Mouse (Mus musculus) C2C12 (cell line): Measurements from ENCODE around the gene Card9. TPM values are rescaled to one million over a fixed set of nuclear protein-coding genes. Genes with fewer than 3 reads are reported as not detected.

ENCODE experiments used
- H3K27me3 ChIP-seq: one replicate; pipeline ENCODE4 v1.6.1; 2011; ENCODE audit not compliant: control insufficient read depth, insufficient read depth, insufficient read length
- H3K36me3 ChIP-seq: one replicate; pipeline ENCODE4 v1.6.1; 2011; ENCODE audit not compliant: control insufficient read depth, insufficient read depth
- H3K4me3 ChIP-seq: one replicate; pipeline ENCODE4 v1.5.1; 2011; ENCODE audit warnings: mild to moderate bottlenecking, control low read depth; ENCODE audit not compliant: poor library complexity, insufficient read depth, severe bottlenecking
- H3K79me2 ChIP-seq: one replicate; pipeline ENCODE4 v1.6.1; 2011; ENCODE audit not compliant: control insufficient read depth, insufficient read depth
- H3K79me3 ChIP-seq: one replicate; pipeline ENCODE4 v1.6.1; 2011; ENCODE audit warnings: low read depth, control low read depth
- H3ac ChIP-seq: one replicate; pipeline ENCODE3; 2011; ENCODE audit warnings: low read depth; ENCODE audit not compliant: control insufficient read depth, insufficient read length
- CEBPB ChIP-seq: IDR thresholded peaks from one replicate; pipeline ENCODE4 v1.6.1; 2011; ENCODE audit warnings: low read depth, mild to moderate bottlenecking, control low read depth, moderate library complexity
- CTCF ChIP-seq: IDR thresholded peaks from one replicate; pipeline ENCODE4 v1.5.1; 2011; ENCODE audit not compliant: control insufficient read depth, insufficient read depth, insufficient read length
- FOSL1 ChIP-seq: IDR thresholded peaks from one replicate; pipeline ENCODE4 v1.8.0; 2011; ENCODE audit warnings: mild to moderate bottlenecking, low read length; ENCODE audit not compliant: poor library complexity, insufficient read depth, severe bottlenecking
- MAX ChIP-seq: IDR thresholded peaks from one replicate; pipeline ENCODE4 v1.6.1; 2011; ENCODE audit warnings: mild to moderate bottlenecking, control low read depth
- MYOD1 ChIP-seq: IDR thresholded peaks from one replicate; pipeline ENCODE4 v1.6.1; 2011; ENCODE audit warnings: low read depth; ENCODE audit not compliant: control insufficient read depth, insufficient read length
- MYOG ChIP-seq: IDR thresholded peaks from one replicate; pipeline ENCODE4 v1.6.1; 2011; ENCODE audit not compliant: control insufficient read depth, insufficient read length; ENCODE audit errors: extremely low read depth
- USF1 ChIP-seq: IDR thresholded peaks from one replicate; pipeline ENCODE4 v1.6.1; 2011; ENCODE audit warnings: low read depth, mild to moderate bottlenecking, control low read depth, moderate library complexity
- long read RNA-seq, 2 experiments: library from polyadenylated mRNA; unstranded; transcript quantifications; one replicate each; pipeline ENCODE4 v2.0.0; 2019 to 2020
- polyA plus RNA-seq: library from polyadenylated mRNA; unstranded; fragments of >200 nt; fragmentation: generic; extraction: Trizol; gene quantifications from one replicate; pipeline ENCODE4 v1.2.1, GENCODE M21; 2012; ENCODE audit warnings: missing spikeins

Card9 gene
- polyA plus RNA-seq: 0.20 TPM
- long read RNA-seq, experiment 1: 0 reads
- long read RNA-seq, experiment 2: 0 reads

DNA sequence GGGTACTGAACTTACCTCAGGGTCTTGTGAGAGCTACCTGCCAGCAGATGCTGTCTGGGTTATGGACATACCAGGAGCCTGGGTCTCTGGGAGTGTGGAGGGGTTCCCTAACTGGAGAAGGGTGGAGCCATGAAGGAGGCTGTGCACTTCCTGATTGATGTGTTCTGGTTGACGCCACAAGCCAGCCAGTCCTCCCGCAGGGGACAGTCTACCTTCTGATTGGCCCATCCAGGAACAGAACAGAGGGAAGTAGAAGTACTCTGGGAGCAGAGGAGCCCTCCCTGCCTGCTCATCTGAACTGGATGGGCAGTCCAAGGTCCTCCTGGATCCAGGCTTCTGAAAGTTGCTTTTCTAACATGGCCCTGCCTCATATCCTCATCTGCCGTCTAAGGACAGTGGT, at the start of gene Card9:
Card9 (minus strand) TSS at position 147 of the 400 bp plus-strand sequence.
- H3K79me3 ChIP-seq: no peaks in the 10 kb centered on the region
- H3K4me3 ChIP-seq: no peak within 1 kb of the TSS
- H3K79me2 ChIP-seq: no peaks in the 10 kb centered on the region
- no peak for TF ChIP-seq CTCF
- no peak for TF ChIP-seq MYOD1
- TF ChIP-seq USF1: no peak
- no peak for TF ChIP-seq MAX
- TF ChIP-seq CEBPB: no peak
- no peak for TF ChIP-seq FOSL1
- TF ChIP-seq MYOG: no peak
- H3ac ChIP-seq: no peak within 1 kb of the TSS
- no peaks in the 10 kb centered on the region for H3K27me3 ChIP-seq
- peaks cover 24% of the 10 kb centered on the region for H3K36me3 ChIP-seq

DNA sequence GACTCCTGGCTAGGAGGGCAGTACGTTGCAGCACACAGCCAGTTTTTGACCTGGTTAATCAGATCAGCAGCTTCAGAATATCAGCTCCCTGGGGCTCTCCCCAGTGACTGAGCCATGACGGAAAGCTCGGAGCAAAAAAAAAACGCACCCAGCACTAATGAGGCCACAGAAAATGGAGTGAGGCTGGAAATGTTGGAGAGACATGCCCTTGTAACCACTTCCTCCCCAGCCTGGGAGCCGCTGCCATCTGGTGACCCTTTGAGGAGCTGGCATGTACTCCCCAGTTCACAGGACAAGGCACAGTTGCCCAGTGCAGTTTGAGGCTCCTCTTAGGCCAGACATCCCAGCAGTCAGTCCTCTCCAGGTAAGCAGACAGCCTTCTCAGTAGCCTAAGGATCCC, 49.4 kb upstream of the Card9 start:
- Histone ChIP-seq H3K36me3 (peaks cover 33% of the 10 kb centered on the region), H3K79me3 (peaks cover 11% of the 10 kb centered on the region), H3ac (no peak overlapping the region), H3K4me3 (no peak overlapping the region), H3K27me3 (no peaks in the 10 kb centered on the region), H3K79me2 (peaks cover 36% of the 10 kb centered on the region)
- TF ChIP-seq FOSL1 (no peak), USF1 (no peak), MYOG (no peak), CTCF (peak; percentile 16), CEBPB (no peak)

DNA sequence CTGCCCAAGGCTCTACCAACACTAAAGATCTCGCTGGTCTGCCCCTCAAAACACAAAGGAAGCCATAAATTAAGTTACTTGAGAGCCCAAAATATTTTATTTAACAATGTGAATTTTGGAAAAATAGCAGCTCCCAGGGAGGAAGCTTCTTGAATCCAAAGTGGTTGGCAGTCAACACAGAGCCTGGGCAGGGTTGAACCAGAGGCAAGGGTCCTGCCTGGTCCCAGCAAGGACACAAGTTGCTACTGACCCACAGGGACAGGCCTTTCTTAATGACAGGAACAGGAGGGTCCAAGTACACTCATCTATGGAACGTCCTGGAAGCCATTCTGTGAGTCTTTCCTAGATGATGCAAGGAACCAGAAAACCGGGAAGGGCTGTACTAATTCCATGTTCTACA, 48.6 kb upstream of the Card9 start:
- Histone ChIP-seq H3ac (no peak overlapping the region), H3K36me3 (peaks cover 28% of the 10 kb centered on the region), H3K79me2 (peaks cover 42% of the 10 kb centered on the region), H3K79me3 (peaks cover 11% of the 10 kb centered on the region), H3K4me3 (no peak overlapping the region), H3K27me3 (no peaks in the 10 kb centered on the region)
- TF ChIP-seq FOSL1: no peak
- no peak for TF ChIP-seq CEBPB
- no peak for TF ChIP-seq MAX
- TF ChIP-seq MYOD1: no peak
- TF ChIP-seq CTCF: no peak
- no peak for TF ChIP-seq USF1
- no peak for TF ChIP-seq MYOG

DNA sequence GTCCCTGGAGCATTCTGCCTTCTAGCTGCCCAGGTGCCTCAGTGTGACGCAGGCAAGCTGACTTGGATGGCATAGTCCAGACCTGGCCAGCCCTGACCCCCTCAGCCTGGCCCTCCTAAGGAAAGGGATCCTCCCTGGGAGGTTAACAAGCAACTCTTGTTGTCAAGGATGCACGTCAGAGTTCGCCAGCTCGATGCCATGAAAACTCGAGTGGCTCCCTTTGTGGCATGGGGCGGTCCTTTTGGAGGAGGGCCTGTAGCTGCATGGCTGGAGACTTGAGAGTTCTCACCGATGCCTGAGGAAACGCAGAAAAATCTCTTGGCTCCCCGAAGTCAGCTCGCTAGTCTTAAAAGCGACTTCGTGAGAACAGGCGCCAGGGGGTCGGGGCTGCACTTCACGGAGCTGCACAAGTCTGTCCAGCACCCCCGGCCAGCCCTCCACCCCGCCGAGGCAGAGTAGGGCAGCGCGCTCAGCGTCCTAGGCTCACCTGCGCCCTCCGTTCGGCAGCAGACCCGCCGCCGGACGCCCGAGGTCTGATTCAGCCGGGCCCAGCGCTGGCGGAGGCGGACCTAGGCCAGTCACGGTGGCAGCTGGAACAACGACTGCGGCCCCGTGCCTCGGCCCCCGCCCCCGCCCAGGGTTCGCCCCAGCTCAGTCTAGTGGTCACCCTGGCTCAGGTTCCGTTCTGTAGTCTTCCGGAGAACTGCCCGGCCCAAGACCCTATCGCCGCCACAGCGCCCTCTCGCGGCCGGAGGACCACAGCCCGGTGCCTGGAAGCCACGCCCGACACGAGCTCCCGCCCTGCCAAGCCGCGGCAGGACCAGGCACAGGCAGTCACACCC, 48.0 kb upstream of the Card9 start, which contains the start of gene Inpp5e:
Inpp5e (minus strand) TSS at position 689 of the 842 bp plus-strand sequence.
- peaks cover 11% of the 10 kb centered on the region for H3K79me3 ChIP-seq
- no peaks in the 10 kb centered on the region for H3K27me3 ChIP-seq
- peak within 1 kb of the TSS; percentile 75 for H3K4me3 ChIP-seq
- peak within 1 kb of the TSS; percentile 90 for H3ac ChIP-seq
- H3K36me3 ChIP-seq: peaks cover 23% of the 10 kb centered on the region
- peaks cover 42% of the 10 kb centered on the region for H3K79me2 ChIP-seq
- no peak for TF ChIP-seq FOSL1
- no peak for TF ChIP-seq CEBPB
- no peak for TF ChIP-seq MYOG
- TF ChIP-seq USF1: no peak
- no peak for TF ChIP-seq MAX
- TF ChIP-seq CTCF: peak; percentile 99

DNA sequence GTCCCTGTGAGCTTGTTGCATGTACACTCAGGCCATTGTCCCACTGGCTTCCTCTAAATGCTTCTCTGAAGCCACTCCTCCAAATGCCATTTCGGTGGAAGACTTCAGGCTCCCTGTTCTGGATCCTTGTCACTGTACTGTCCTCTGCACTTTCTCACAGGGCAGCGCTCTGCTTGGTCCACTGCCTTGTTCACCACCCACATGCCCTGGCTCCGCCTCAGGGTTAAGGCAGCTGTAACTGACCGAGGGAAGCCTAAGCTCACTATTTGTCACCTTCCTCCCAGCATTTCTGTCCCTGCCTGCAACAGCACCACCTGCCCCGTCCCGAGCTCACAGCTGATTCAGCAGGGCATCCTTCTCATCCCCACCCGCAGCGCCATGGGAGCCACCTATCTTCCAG, 42.6 kb upstream of the Card9 start:
- TF ChIP-seq FOSL1 (no peak), MAX (no peak), CEBPB (no peak), MYOG (no peak), MYOD1 (no peak), CTCF (no peak), USF1 (no peak)
- Histone ChIP-seq H3K4me3 (no peak overlapping the region), H3K79me3 (peaks cover 11% of the 10 kb centered on the region), H3K79me2 (peaks cover 38% of the 10 kb centered on the region), H3K36me3 (peaks cover 21% of the 10 kb centered on the region), H3ac (no peak overlapping the region), H3K27me3 (no peaks in the 10 kb centered on the region)

DNA sequence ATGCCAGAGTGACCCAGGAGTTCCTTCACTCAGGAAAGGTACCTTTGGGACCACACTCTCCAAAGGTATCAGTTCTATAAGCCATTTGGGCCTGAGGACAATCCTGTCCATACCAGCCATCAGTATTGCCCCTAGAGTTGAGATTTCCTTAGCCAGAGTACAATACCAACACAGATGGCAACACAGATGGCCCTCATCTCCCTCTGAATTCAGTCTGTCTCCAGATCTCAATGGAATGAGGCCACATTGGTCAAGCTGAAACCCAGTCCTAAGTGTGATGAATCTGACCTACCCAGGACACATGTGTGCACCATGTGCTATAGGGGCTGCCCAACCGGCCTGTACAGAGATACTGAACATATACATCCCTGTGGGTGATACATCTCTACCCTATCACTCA, 41.5 kb upstream of the Card9 start:
- H3K79me3 ChIP-seq: peaks cover 10% of the 10 kb centered on the region
- no peak overlapping the region for H3ac ChIP-seq
- no peak overlapping the region for H3K4me3 ChIP-seq
- no peaks in the 10 kb centered on the region for H3K27me3 ChIP-seq
- TF ChIP-seq MAX (no peak), MYOG (no peak), MYOD1 (no peak)
- H3K79me2 ChIP-seq: peaks cover 28% of the 10 kb centered on the region
- peaks cover 32% of the 10 kb centered on the region for H3K36me3 ChIP-seq
